Mouse (Mus musculus): ENCODE measurements around the gene Aadac. TPM values are rescaled to one million over a fixed set of nuclear protein-coding genes. Genes with fewer than 3 reads are reported as not detected.

Aadac gene
- not detected for total RNA-seq (2021)
- long read RNA-seq, experiment 1 = 0 reads
- long read RNA-seq, experiment 2 = 0 reads

GRCm38 (mm10) chr3:60025417-60025816 lies at the start of gene Aadac:
TSS of gene Aadac (plus strand) at chr3:60025717.
- intact Hi-C loops (cut with DNase I) = no loop called here
- no peak for DNase-seq

- DNase-seq = no peak
- intact Hi-C loops (cut with DNase I) = no loop called here
Observed at GRCm38 (mm10) chr3:60003622-60004021, 21.9 kb upstream of the Aadac start.

- no peak for DNase-seq
- intact Hi-C loops (cut with DNase I) = no loop called here
Observed at GRCm38 (mm10) chr3:60006443-60006842, 19.1 kb upstream of the Aadac start, which contains the start of gene Aadacl2. TSS of gene Aadacl2 (plus strand) at chr3:60006743.

- no peak for DNase-seq
- intact Hi-C loops (cut with DNase I) = no loop called here
Observed at GRCm38 (mm10) chr3:60031511-60031910, 6.0 kb downstream of the Aadac start.

GRCm38 (mm10) chr3:60046221-60046913 lies 20.9 kb downstream of the Aadac start:
- intact Hi-C loops (cut with DNase I) = no loop called here
- DNase-seq = no peak

- intact Hi-C loops (cut with DNase I) = no loop called here
- no peak for DNase-seq
Observed at GRCm38 (mm10) chr3:60053231-60053927, 27.9 kb downstream of the Aadac start.

GRCm38 (mm10) chr3:60053931-60054330 lies 28.4 kb downstream of the Aadac start:
- intact Hi-C loops (cut with DNase I) = loop anchor here (2.0 kb wide), 1 partner anchor 183 kb away; no protein-coding TSS in a partner anchor
- no peak for DNase-seq

GRCm38 (mm10) chr3:60056451-60056850 lies 30.9 kb downstream of the Aadac start:
- intact Hi-C loops (cut with DNase I) = no loop called here
- DNase-seq = no peak

- intact Hi-C loops (cut with DNase I) = no loop called here
Observed at GRCm38 (mm10) chr3:60057070-60057808, 31.7 kb downstream of the Aadac start.

GRCm38 (mm10) chr3:60057809-60058082 lies 32.2 kb downstream of the Aadac start:
- intact Hi-C loops (cut with DNase I) = no loop called here

More at GRCm38 (mm10) chr3:60057070-60057808, 31.7 kb downstream of the Aadac start:
- DNase-seq = no peak

GRCm38 (mm10) chr3:60078883-60079415 lies 53.4 kb downstream of the Aadac start:
- DNase-seq = peak in 1 of 2 experiments; percentile 27
- intact Hi-C loops (cut with DNase I) = no loop called here

More at GRCm38 (mm10) chr3:60057809-60058082, 32.2 kb downstream of the Aadac start:
- DNase-seq = no peak

- intact Hi-C loops (cut with DNase I) = no loop called here
- peak; percentile 10 to 12 for DNase-seq
Observed at GRCm38 (mm10) chr3:60080572-60080971, 55.1 kb downstream of the Aadac start.

GRCm38 (mm10) chr3:60081648-60082047 lies 56.1 kb downstream of the Aadac start, which contains the start of gene Sucnr1:
TSS of gene Sucnr1 (plus strand) at chr3:60081869.
- DNase-seq = peak in 1 of 2 experiments; percentile 19
- intact Hi-C loops (cut with DNase I) = no loop called here

- no peak for DNase-seq
- intact Hi-C loops (cut with DNase I) = no loop called here
Observed at GRCm38 (mm10) chr3:60082746-60083145, 57.2 kb downstream of the Aadac start.

- intact Hi-C loops (cut with DNase I) = no loop called here
- no peak for DNase-seq
Observed at GRCm38 (mm10) chr3:60085729-60086128, 60.2 kb downstream of the Aadac start.

Other genes with a start within 250 kb of the Aadac start
- gene Gm8298, start 164.7 kb upstream of the Aadac start, total RNA-seq (2021) = not detected
- gene C130079G13Rik, start 100.5 kb upstream of the Aadac start, total RNA-seq (2021) = not detected
- not detected for gene Aadacl2, start 19.0 kb upstream of the Aadac start, total RNA-seq (2021)
- not detected for gene Sucnr1, start 56.2 kb downstream of the Aadac start, total RNA-seq (2021)

Measured in heart, postnatal 14 days (tissue).